Mouse (Mus musculus): ENCODE measurements at regions not wholly inside any gene's neighbourhood (a gene's known extent, or its start where the extent isn't known, plus 50 kb on each side); places are given as distances from the start of the nearest gene placed in this dataset.

DNA sequence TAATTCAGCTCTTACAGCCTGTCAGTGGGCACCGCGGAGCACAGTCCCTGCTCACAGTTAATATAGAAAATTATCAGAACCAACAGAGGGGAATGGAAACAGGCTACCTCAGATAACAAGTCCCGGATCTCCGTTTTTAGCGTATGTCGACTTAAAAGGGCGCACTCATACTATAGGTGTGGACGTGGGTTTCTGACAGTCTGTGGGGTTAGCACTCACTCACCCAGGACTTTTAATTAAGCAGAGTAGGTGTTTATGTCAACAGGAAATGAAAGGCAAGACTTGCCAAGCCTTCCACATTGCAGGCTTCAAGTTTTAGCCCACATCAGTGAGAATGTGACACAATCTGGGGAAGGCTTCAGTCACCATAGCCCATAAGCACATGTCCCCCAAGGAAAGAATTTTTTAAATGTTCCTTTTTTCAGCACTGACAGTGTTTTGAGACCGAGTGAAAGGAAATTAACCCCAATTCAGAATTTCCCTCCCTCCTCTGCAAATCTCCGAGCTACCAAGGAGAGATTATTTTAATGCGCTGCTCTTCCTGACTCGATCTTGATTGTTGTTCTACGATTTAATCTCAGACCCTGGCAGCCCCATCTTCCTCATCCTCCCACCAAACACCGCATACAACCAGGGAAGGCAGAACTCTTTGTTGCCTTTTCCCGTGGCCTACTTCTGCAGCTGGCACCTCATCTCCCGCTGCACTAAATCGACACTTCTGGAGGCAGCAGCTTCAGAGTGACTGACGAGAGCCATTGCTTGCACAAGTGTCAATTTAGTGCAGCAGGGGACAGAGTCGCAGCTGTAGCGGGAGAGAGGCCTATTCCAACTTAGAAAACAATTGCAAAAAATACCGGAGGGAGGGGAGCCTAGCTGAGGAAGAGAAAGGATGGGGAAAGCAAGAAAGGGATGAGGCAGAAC, 629.7 kb downstream of the Rwdd3 start:
- DNase-seq (ENCODE audit: low spot score in 2 of 2): no peak

DNA sequence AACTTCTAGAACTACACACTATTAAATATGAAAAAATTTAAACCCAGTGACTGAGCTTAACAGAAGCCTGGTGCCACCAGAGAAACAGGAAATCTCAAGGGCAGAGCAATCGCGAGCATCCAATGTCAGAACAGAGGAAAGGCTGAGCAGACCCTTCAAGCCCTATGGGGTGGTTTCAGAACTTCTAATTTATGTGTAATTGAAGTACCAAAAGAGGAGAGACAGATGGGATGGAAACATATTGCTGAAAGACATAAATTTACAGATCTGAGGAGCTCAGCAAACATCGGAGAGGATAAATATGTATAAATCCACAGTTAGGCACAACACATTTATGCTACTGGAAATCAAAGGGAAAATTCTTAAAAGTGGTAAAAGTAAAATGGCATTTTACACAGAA, 637.6 kb downstream of the Rwdd3 start:
- DNase-seq (ENCODE audit: low spot score in 2 of 2): no peak

DNA sequence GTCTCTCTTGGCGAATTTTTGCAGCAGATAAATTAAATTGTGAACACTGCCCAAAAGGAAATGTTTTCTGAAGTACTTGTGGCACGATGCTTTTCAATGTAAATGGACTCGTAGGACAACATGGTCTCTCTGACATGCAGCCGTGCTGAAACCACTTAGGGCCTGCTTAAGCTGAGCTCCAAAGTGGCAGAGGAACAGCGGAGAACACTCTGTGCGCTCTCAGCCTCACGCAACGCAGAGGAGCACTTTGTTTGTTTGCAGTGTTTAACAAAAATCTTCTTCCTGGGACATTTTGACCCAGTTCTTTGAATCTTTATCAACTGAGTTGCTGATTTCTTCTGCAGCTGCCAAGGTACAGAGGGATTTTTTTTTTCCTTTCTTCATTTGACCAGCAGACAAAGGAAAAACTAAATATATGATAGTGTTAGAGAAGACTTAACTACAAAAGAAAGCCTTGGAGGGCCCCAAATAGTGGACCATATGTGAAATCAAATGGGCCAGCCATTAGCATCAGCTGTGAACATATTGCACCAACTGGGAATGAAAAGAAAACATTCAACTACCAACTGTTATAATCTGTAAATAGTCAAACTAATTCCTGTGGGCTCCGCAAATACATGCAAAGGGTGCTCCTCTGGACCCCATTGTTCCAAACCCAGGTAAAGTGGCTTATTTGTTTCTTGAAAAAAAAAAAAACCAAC, 639.5 kb downstream of the Rwdd3 start:
- no peak for DNase-seq (ENCODE audit: low spot score in 2 of 2)

- no peak for DNase-seq (ENCODE audit: low spot score in 2 of 2)
Measured at GRCm38 (mm10) chr3:120511651-120512050, 659.8 kb downstream of the Rwdd3 start.

DNA sequence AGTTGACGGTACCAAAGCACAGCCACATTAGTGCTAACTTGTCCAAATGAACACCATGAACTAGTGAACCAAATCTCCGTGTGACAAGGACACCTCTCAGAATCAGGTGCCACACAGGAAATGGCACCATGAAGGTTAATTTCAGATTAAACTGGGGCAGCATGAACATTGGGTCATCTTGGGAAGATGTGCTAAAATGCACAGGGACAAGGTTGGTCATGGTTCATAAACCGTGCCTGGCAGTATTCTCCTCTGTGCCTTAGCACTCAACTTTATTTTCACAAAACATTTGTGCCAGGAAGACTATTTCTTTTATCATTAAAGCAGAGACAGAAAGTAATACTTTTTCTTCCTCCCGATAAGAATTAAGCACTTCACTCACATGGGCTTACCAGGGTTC, 672.6 kb downstream of the Rwdd3 start:
- DNase-seq (ENCODE audit: low spot score in 2 of 2): no peak

DNA sequence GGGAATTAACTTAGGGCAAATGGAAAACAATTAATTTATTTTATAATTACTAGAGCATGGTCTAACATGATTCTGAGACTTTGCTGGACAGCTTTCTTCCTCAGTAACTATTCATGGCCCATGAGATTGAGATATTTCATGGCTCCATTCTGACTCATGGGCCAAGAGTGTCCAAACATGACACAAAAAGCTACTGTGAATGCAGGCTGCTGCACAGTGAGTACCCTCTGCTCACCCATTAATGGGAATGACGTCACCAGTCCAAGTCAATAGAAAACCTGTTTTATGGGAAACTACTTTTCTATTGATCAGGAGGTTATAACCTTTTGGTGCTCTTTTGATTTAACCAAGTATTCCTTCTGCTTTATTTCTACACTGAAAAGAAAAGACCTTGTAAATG, 693.6 kb downstream of the Rwdd3 start:
- no peak for DNase-seq (ENCODE audit: low spot score in 2 of 2)

GRCm38 (mm10) chr3:120477232-120477631, 693.0 kb upstream of the Ptbp2 start:
- DNase-seq (ENCODE audit: low spot score in 2 of 2): no peak

DNA sequence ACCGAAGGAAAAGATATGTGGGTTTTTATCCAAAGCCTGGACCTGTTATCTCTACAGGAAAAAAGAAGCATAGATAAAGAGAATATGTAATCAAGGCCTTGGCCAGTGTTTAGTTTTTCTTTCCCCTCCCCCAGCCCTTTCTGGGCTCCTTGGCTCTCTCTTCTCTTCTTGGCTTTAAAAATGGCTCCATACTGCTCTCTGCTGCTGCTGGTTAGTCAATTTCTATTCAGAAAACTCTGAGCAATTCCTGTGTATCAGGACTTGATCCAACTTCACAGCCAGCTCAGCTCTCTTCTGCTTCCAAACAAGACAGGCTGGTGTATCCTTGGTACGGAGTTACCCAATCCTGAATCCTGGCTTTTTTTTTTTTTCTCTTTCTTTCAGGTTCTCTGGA, 689.4 kb upstream of the Ptbp2 start:
- peak; percentile 17 to 26 for DNase-seq (ENCODE audit: low spot score in 2 of 2)

DNA sequence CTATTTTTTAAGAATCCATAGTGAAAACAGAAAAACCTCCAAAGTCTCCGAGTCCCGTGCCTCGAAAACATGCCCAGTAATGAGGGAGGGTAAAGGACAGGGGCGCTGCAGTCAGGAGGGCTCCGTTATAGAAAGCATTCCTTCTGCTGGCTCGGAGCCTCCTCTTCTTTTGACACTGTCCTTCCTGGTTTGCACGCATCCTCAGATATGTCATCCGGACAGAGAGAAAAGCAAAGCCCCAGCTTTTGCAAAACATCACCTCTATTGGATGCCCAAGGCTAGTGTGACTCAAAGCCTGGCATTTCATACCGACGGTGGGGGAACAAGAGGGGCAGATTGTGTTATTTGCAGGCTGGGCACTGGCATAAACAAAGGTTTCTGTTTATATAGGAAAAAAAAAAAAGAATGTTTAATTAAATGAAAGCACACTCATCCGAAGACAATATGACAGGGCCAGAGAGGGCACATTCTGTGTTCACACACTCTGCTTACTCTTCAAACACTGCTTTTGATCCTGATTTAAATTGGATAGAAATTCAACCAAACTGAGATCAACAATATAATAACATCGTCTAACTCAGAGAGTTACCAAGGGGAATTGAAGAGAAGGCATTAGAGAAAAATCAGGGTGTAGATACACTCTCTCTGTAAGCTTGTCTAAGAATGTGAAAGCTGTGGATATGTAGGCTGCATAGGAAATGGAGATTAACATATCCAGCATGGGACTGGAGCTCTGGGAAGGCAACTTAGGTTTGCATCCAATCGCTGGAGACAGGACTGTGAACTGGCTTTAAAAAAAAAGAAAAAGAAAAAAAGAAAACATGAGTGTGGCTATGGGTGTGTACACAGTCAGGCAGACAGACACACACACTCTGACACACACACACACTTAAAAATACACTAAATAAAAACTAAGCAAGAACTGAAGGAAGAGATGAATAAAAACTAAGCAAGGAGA, 688.7 kb upstream of the Ptbp2 start:
- DNase-seq (ENCODE audit: low spot score in 2 of 2): peak in 1 of 2 experiments; percentile 12

GRCm38 (mm10) chr3:120471878-120472444, 687.7 kb upstream of the Ptbp2 start:
- no peak for DNase-seq (ENCODE audit: low spot score in 2 of 2)

DNA sequence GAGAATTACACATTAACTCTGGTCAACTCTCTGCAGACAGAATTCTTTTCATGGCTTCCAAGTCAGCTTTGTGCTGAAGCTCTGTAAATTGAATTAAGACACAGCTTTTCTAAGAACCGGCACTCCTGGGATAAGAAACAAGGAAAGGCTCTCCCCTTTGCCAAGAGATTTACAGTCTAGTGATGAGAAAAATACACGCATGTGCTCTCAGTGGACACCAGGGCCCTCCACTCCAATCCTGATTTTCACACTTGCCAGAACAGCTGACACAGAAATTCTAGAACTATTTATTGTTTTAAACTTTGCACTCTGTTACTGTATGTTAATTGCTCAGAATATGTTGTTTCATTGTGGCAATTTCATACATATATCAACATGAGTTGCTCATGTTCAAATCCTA, 684.6 kb upstream of the Ptbp2 start:
- no peak for DNase-seq (ENCODE audit: low spot score in 2 of 2)

DNA sequence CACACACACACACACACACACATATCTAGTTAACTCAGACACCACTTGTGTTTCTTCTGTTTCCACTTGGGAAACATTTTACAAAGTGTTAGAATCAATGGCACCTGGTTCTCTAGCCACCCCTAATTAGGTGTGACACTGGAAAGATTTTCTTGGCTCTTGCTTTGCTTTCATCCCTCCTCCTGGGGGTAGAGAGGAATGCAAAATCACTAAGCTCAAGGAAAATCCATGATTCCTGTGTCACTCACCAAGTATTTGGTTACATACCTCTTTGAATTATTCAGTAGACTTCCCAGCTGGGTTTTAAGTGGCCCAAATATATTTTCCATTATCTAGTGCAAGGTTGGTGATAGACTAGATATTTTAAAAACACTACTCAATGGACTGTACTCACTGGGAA, 676.5 kb upstream of the Ptbp2 start:
- no peak for DNase-seq (ENCODE audit: low spot score in 2 of 2)

GRCm38 (mm10) chr3:120457912-120458311, 673.6 kb upstream of the Ptbp2 start:
- DNase-seq (ENCODE audit: low spot score in 2 of 2): no peak

DNA sequence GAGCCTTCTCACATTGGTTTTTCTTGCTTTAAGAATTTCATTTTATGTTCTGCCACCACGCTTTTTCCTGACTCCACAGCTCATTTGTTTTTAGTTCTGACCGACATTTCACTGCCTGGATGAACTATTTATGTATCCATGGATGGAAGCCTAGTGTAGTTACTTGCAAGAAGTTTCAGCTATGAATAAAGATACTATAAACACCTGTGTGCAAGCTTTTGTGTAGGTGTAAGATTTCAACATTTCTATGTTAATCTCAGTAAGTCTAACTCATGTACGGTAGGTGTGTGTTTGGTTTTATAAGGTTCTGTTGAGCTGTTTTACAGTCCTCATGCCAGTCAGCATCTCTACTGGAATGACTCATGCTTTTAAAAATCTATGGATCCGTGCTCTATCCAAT, 656.9 kb upstream of the Ptbp2 start:
- no peak for DNase-seq (ENCODE audit: low spot score in 2 of 2)

- no peak for DNase-seq (ENCODE audit: low spot score in 2 of 2)
Measured at GRCm38 (mm10) chr3:120430285-120430684, 646.0 kb upstream of the Ptbp2 start.

- DNase-seq (ENCODE audit: low spot score in 2 of 2): peak in 1 of 2 experiments; percentile 2
Measured at GRCm38 (mm10) chr3:120416634-120417033, 632.4 kb upstream of the Ptbp2 start.

GRCm38 (mm10) chr3:120375688-120376289, 591.5 kb upstream of the Ptbp2 start:
- DNase-seq (ENCODE audit: low spot score in 2 of 2): no peak

- no peak for DNase-seq (ENCODE audit: low spot score in 2 of 2)
Measured at GRCm38 (mm10) chr3:120342747-120343377, 558.6 kb upstream of the Ptbp2 start.

DNA sequence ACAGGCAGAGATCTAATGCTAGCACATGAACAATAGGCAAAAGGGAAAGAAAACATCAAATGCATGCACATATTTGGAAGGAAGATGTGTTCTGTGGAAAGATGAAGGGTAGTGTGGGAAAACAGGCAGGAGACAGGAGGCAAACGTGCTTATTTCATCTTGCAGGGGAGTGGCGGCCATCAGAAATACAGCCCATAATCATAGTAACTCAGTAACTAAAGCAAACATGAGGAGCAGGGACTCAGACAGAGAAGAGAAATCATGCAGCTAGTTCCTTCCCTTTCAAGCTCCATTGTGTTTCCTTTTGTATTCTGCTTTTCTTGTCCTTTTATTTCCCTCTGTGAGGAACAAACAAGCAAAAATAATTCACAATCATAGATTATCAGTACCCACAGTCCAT, 557.6 kb upstream of the Ptbp2 start:
- no peak for DNase-seq (ENCODE audit: low spot score in 2 of 2)

Data from adrenal gland, adult 18-20 months (tissue).